Mouse (Mus musculus) layer of hippocampus, adult 9-10 months (tissue): ENCODE results near the gene Mapkapk3.

Source experiments
- DNase-seq: peaks from one replicate; pipeline ENCODE4 v3.0.0; 2022; ENCODE audit warnings: low spot score

Mapkapk3 gene

GRCm38 (mm10) chr9:107263912-107264311, 25.8 kb downstream of the Mapkapk3 start:
- no peak for DNase-seq

DNA sequence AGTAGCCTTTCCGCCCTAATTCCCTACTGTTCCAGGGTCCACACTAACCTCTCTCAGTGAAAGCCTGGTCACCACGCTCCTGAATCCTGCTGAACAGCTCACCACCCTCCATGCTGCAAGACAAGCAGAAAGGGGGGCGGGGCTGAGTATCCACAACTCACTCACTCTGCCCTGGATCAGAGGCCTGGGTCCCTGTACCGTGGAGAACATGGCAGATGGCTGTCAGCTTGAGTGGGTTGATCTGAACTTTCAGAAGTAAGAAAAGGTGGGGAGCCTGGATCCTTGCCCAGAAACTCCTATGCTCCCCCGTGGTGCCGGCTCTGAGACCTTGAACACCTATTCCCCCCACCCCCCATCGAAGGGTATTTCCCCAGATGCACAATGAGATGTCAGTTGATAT, 27.3 kb downstream of the Mapkapk3 start:
- DNase-seq, result no peak

- DNase-seq, result no peak
These were observed 27.9 kb downstream of the Mapkapk3 start for GRCm38 (mm10) chr9:107261792-107262191.

GRCm38 (mm10) chr9:107260836-107261235, 28.8 kb downstream of the Mapkapk3 start:
- DNase-seq, result no peak

DNA sequence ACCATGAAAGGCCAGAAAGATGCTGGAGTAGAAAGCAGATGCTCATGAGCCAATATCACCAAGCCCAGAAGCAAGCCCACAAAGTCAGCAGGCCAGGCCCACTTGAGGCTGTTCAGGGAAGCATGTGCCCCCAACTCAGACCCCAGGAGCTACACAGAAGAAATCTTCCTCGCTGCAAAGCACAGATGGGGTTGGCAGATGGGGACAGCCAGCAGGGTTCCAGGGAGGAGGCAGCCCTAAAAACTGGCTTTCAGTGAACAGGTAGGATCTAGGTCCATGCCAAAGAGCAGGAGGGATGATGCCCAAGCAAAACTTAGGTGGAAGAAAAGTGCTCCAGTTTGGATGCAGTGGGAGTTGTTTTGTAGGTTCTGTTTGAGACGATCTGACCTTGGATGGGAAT, 29.2 kb downstream of the Mapkapk3 start:
- no peak for DNase-seq

DNA sequence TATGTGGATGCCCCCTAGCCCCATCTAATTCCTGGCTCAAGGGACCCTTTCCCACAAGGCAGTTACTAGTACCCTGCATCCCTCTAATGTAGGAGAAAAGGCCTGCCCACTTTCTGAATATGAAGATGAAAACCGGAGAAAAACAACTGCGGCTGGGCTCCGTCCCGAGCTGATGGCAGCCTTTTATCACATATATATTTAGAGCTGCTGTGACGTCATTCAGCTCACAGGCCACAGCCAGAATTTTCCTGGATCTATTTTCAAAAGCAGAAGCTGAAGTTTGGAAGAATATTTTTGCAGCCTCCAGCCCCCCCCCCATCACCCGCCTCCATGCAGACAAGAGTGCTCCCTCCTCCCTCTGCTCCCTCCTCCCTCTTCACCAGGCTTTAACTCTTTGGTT, 30.1 kb downstream of the Mapkapk3 start:
- DNase-seq, result no peak

DNA sequence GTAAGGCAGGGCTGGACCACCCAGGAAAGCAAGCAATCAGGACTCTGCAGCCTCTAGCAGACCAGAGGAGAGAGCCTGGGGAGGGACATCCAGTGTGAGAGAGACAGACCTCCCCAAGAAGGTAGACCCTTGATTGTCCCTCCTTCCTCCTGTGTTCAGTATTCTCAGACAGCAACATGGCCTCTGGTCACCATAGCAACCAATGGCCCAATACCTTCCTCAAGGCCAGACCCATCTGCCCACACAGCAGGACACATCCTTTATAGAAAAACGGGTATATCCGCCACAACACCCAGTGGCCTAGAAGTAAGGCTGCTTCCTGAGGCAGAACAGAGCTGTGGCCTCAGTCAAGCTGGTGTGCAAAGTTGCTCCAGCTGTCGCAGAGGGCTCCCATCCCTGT, 34.1 kb downstream of the Mapkapk3 start:
- DNase-seq, result no peak

- no peak for DNase-seq
These were observed 34.8 kb downstream of the Mapkapk3 start for GRCm38 (mm10) chr9:107254925-107255324.

DNA sequence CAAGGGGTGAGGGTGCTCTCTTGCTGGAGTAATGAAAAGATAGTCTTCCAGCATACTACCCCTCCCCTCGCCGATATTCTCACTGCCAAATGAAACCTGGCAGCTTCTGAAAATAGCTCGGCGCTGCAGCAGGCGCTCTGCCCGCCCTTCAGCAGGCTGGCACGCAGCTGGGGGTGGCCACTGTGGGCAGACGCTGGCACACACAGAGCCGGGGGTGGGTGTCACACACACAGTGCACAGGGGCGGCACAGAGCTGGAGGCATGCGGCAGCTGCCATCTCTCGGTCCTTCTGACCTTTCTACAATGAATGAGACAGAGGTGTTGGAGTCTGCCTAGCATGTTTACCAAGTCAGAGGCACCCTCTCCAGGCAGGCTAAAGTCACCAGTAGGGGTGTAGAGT, 35.2 kb downstream of the Mapkapk3 start:
- no peak for DNase-seq

GRCm38 (mm10) chr9:107252164-107252563, 37.5 kb downstream of the Mapkapk3 start:
- no peak for DNase-seq

DNA sequence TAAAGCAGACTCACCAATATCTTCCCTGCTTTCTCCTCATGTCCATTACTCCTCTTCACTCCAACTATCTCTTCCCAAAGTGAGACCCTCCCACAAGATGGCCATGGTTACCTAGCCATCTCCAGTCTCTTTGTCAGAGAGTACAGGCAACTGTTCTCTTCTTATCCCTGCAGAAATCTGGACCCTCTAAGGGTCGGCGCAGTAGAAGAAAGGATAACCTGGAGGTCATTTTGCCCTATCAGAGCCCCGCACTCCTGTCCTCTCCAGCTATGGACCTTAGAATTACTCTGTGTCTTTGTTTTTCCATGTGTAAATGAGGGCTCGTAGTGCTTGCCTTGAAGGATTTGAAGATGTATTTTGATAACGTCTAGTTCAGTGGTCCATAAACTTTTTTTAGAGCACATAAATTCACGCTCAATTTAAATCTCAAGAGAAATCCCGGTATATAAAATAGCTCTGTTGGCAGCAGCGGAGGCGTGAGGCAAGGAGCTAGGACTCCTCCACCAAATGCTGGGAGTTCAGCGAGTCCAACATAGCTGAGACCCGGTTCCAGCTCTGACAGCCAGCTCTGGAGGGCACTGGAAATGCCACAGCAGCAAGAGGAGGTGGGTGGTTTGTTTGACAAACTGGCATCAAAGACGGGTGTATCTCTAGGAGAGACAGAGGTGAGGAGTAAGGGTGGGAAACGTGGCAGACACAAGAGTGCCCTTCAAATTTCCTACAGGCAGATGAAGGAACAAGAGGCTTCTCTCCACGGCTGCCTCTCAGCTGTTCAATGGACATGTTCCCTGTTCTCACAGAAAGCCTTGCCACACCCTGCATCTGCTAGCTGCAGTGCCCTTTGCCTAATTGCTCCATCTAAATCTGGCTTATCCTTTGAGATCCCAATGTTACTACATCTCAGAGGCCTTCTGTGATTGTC, 39.0 kb downstream of the Mapkapk3 start:
- DNase-seq, result no peak

DNA sequence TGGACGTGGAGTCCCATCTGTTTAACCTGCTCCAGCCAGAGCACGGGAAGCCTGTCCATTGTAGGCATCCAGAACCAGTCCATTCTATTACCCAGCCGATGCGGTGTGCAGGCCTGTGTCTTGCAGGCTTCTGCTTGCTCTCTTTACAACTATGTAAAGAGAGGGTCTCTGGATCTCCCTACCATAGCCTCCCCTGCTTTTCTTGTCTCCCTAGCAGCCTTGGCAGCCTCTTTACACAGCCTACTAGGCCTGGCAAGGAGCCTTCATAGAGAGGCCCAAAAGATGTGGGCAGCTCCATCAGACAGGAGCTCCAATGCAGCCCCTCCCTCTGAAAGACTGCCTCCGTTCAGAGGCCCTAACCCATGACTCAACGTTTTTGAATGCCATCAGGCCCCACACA, 40.5 kb downstream of the Mapkapk3 start:
- DNase-seq, result no peak

DNA sequence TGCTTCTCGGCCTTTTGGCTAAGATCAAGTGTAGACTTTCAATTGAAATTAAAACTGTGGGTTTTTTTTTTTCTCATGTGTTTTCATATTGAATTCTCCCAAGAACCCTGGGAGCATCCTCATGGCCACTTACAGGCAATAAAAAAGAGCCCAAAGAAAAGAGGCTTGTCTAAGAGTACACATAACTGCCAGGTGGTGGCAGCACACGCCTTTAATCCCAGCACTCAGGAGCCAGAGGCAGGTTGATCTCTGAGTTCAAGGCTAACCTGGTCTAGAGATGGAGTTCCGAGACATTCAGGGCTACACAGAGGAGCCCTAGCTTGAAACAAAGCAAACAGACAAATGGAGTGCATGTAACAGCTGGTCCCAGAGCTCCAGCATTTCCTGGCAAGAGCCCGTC, 43.5 kb downstream of the Mapkapk3 start:
- no peak for DNase-seq

- DNase-seq, result no peak
These were observed 44.4 kb downstream of the Mapkapk3 start for GRCm38 (mm10) chr9:107245311-107245710.

- no peak for DNase-seq
These were observed 53.5 kb downstream of the Mapkapk3 start for GRCm38 (mm10) chr9:107236151-107236550.

DNA sequence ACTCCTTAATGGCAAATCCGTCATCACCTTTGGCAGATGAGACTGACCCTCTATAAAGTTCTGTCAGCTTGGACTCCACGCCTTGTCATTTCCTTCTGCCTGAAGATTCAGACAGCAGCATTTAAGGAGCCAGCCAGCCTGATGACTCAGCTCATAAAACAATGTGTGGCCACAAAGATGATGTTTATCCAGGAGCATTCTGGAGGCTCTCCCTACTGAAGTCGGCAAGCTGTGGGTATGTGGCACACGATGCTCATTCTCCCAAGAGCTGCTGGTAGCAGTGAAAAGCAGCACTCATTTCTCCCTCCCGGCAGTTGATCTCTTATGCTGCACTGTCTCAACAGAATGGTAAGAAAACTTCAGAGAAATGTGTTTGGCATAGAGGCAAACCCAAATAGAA, 54.4 kb downstream of the Mapkapk3 start:
- no peak for DNase-seq

GRCm38 (mm10) chr9:107232140-107232539, 57.5 kb downstream of the Mapkapk3 start:
- DNase-seq, result no peak

- no peak for DNase-seq
These were observed 58.0 kb downstream of the Mapkapk3 start, which contains the start of gene Dock3 for GRCm38 (mm10) chr9:107231539-107232139. TSS of gene Dock3 (minus strand) at chr9:107231909.

DNA sequence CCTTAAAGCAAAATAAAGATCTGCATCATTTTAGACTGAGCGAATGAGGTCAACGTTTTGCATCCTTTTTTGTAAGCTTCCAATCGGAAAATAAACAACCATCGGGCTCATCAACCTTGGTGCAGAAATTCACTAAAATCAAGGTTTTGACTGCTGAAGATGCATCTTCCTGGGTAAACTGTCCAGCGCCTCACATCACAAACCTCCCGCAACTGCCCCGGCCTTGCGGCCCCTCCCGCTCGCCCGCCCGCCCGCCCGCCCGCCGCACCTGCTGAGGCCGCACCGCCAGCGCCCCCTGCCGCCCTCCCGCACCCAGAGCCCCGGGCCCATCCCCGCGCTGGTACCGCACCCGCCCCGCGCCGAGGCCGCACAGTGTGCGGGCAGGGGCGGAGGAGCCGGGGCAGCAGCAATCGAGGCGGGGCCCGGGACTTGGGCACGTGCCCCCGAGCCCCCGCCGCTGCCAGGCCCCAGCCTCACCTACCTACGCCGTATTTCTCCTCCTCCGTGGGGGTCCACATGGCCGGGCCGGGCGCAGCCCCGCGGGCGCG, 58.6 kb downstream of the Mapkapk3 start:
- DNase-seq, result no peak

GRCm38 (mm10) chr9:107224597-107224996, 65.1 kb downstream of the Mapkapk3 start:
- no peak for DNase-seq
